Mouse (Mus musculus) olfactory bulb, adult 2 months (tissue): ENCODE results near the gene Smco4. TPM values are rescaled to one million over a fixed set of nuclear protein-coding genes. Genes with fewer than 3 reads are reported as not detected.

Experiments
- H3K27ac ChIP-seq: fragments of 200-500 bp; 2 replicates; pipeline ENCODE4 v1.5.1; 2012; ENCODE audit warnings: low read depth, low read length; ENCODE audit not compliant: insufficient read depth
- H3K4me1 ChIP-seq: fragments of 200-500 bp; 2 replicates; pipeline ENCODE4 v1.6.1; 2012; ENCODE audit warnings: low read length; ENCODE audit not compliant: control insufficient read depth, insufficient read depth
- H3K4me3 ChIP-seq: fragments of 200-500 bp; 2 replicates; pipeline ENCODE4 v1.5.1; 2012; ENCODE audit warnings: mild to moderate bottlenecking, low read depth, low read length, moderate library complexity; ENCODE audit not compliant: insufficient read depth
- CTCF ChIP-seq: fragments of 200-500 bp; IDR thresholded peaks from 2 replicates; pipeline ENCODE4 v1.5.1; 2012; ENCODE audit warnings: low read depth, mild to moderate bottlenecking, low read length, moderate library complexity; ENCODE audit not compliant: insufficient read depth
- POLR2A ChIP-seq: fragments of 200-500 bp; IDR thresholded peaks from 2 replicates; pipeline ENCODE4 v1.6.1; 2012; ENCODE audit warnings: mild to moderate bottlenecking, low read depth, low read length, moderate library complexity; ENCODE audit not compliant: insufficient read depth
- WGBS: fragments of 180-500 bp; shearing (Covaris S2); methylation state at CpG from one replicate; pipeline ENCODE4 v1.1.7; 2018; 5-methylcytosine and 5-hydroxymethylcytosine counted together
- polyA plus RNA-seq: library from polyadenylated mRNA; stranded (reverse); fragments of >200 nt; gene quantifications from 2 replicates; pipeline ENCODE4 v1.2.4, GENCODE M21; 2012; ENCODE audit warnings: low replicate concordance; ENCODE audit not compliant: missing spikeins, insufficient read depth, insufficient read length

The Smco4 gene
- polyA plus RNA-seq, 1 experiment: not detected

DNA sequence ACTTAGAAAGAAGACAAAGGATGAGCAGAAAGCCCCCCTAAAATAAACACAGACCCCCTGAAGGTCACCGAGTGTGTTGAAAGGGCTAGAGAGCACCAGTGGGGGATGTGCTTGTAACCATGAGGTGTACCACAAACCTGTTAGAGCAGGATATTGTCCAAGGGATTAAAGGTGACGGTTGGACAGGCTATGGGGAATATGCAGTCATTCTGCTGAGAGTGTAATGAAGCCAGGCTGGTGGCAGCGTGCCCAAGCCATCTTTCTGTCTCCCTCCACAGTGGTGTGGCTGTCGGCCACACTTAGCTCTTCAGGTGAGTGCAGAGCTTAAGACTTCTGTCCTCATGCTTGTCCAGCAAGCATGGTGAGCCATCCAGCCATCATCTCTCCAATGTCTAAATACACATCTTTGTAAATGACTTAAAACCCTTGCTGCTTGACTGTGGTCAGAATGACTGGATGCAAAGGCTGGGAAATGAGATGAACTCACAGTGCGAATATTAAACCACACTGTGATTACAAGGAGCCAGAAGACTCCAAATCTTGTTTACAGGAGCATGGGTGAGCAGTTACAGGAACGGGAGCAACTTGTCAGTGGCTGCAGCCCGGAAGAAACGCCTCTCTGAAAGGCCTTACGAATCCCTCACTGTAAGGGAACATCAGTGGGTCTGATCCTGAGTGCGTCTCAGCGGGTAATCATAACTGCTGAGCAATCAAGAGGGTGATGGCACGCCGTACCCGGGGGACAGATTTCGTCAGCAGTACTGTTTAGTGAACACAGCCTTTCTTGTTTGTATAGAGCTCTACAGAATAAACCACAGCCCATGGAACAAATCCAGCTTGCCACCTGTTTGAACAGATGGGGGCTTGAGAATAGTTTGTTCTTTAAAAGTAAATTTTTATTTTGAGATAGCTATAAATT, 59.0 kb downstream of the Smco4 start:
- Histone ChIP-seq H3K4me1 (no peaks in the 10 kb centered on the region), H3K27ac (no peak overlapping the region), H3K4me3 (no peak overlapping the region)
- TF ChIP-seq CTCF (no peak), POLR2A (no peak)
- WGBS: 69% methylated on average over 15 of the region's 15 CpGs

DNA sequence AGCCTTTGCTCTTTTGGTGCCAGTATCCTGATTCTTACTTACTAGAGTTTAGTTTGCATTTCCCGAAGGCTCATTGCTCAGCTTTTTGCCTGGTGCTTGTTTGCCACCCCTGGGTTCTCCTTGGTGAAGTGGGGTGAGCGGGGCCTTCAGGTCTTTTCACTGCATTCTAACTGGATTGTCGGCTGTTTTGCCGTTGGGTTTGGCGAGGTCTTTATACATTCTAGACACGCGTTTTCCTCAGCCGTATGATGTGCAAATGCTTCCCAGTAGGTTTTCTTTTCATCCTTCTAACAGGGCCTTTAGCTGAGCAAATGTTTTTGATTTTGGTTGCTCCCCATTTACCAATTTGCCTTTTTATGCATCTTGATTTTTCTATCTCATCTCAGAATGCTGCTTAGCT, 60.1 kb downstream of the Smco4 start:
- Histone ChIP-seq H3K27ac (no peak overlapping the region), H3K4me1 (peaks cover 2% of the 10 kb centered on the region; the same call in 1 of the 2 replicates), H3K4me3 (no peak overlapping the region)
- TF ChIP-seq POLR2A: no peak
- TF ChIP-seq CTCF: no peak
- 68% methylated on average over 8 of the region's 8 CpGs for whole genome bisulfite sequencing

DNA sequence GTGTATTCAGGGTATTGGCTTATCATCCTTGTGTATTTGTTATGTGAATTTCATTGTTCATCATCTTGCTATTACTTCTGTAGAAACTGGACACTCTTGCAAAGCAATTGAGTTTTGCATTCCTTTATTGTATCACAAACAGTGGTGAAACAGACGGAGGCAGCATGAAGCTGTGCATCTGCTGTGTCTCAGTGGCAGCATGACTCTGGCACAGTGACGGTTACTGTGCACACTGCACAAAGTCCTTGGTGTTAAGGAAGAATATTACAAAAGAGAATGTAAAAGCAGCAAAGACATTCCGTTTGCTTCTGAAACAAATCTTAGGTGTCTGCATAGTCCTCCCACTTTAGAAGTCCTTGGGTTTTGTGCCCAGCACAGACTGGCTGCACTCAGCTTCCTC, 67.2 kb downstream of the Smco4 start:
- no peak overlapping the region for H3K27ac ChIP-seq
- 62% methylated on average over 3 of the region's 3 CpGs for WGBS

DNA sequence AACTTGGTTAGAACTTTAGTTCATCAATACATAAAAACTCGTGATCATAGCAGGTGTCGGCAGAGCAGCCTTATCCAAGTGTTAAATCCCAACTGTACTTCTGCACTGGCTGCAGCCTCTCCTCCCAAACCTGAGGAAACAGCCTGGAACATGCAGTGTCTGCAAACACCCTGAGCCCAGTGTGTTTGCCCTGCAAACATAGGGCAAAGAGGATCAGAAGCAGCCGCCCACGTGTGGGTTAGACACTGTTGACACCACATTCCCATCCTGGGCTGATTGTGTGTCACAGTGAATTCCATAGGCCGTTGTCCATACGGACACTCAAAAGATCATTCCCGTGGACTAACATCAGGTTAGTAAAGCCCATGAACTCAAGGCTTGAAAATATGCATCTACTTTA, 69.1 kb downstream of the Smco4 start:
- Histone ChIP-seq H3K4me1 (peaks cover 2% of the 10 kb centered on the region; the same call in 1 of the 2 replicates), H3K4me3 (no peak overlapping the region), H3K27ac (no peak overlapping the region)
- no peak for TF ChIP-seq CTCF
- TF ChIP-seq POLR2A: no peak
- WGBS: 96% methylated on average over 7 of the region's 7 CpGs

More for the DNA sequence above, 67.2 kb downstream of the Smco4 start:
- no peak for TF ChIP-seq CTCF
- no peak for TF ChIP-seq POLR2A
- Histone ChIP-seq H3K4me3 (no peak overlapping the region), H3K4me1 (peaks cover 2% of the 10 kb centered on the region; the same call in 1 of the 2 replicates)

DNA sequence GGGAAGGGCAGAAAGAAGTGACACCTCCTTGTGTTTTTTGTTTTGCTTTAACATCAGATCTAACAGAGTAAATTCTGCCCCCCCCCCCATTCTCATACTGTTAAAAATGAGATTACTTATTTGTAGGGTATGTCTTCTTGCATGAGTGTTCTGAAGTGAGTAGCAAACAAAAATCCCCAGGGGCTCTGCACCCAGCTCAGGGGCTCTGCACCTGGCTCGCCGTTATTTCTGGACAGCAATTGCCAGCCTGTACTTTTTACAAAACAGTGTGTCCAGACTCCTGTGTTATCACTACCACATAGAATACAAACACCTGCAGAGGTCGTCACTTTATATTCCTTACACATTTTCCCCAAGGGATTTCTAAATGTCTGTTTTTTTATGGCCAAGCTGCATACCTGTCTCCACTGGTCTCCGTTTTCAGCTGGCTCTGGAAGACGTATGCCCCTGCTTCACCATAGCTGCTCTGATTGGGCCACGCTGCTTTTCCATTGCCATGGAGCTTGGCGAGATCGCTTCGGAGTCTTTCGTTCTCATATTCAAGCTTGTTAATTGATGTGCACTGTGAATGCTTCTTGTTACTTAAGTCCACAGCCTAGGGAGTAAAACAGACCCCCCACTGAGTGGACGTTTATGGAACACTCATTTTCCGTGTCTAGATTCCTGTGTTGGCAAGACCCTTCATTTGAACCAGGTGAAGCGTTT, 81.7 kb downstream of the Smco4 start:
- Histone ChIP-seq H3K27ac (no peak overlapping the region), H3K4me1 (no peaks in the 10 kb centered on the region), H3K4me3 (no peak overlapping the region)
- no peak for TF ChIP-seq CTCF
- TF ChIP-seq POLR2A: no peak
- WGBS: 38% methylated on average over 13 of the region's 13 CpGs

DNA sequence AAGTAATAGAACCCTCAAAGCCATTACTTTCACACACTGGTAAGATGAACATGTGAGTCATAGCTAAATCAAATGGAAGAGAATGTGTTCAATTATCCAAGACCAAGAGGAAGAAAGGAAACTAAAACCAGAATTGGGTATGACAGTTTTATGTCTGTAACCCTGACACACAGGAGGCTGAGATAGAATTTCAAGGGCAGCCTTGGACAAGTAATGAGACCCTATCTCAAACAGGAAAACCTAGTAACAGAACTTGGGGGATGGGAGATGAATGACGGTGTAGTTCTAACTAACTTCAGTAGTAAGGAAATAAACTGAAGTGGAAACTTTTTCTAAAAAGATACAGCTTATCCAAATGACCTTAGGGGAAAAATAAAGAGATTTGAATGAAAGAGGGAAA, 85.2 kb downstream of the Smco4 start:
- WGBS: 66% methylated on average over 1 of the region's 1 CpGs
- H3K27ac ChIP-seq: no peak overlapping the region

DNA sequence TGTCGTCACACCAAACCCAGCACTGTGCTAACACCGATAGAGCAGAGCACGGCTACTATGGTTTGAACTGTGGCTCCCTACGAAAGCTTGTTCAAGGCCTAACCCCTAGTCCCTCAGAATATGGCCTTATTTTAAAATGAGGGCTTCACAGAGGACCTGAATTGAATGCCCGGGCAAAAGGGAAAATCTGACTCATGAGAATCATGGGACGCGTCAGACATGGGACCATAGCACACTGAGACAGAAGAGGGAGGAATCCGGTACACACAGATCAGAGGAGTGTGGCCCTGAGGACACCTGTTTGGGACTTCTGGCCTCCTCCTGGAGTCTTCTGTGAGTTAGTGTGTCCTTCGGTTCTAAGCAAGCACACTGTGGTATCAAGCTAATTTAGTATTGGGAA, 85.7 kb downstream of the Smco4 start:
- Histone ChIP-seq H3K27ac (no peak overlapping the region), H3K4me1 (no peaks in the 10 kb centered on the region), H3K4me3 (no peak overlapping the region)
- TF ChIP-seq CTCF (no peak), POLR2A (no peak)
- 96% methylated on average over 9 of the region's 9 CpGs for WGBS

More for the DNA sequence above, 85.2 kb downstream of the Smco4 start:
- Histone ChIP-seq H3K4me1 (no peaks in the 10 kb centered on the region), H3K4me3 (no peak overlapping the region)
- TF ChIP-seq POLR2A (no peak), CTCF (no peak)

DNA sequence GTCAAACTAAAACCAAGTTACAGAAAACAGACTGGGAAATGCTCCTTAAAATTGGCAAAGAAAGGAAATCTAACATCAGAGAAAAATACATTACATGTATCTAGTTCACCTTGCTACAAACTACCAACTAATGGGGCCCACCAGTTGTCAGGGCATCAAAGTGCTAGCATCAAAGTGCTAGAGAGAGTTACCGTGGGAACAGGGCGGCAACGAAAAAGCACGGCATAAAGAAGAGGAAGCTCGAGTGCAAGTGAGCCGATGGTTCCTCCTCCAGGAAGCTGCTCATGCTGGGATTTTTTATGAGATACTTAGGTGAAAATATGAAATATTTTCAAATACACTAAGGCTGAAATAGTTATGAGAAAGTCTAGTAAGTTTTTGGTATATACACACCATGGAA, 86.9 kb downstream of the Smco4 start:
- Histone ChIP-seq H3K4me1 (no peaks in the 10 kb centered on the region), H3K27ac (no peak overlapping the region), H3K4me3 (no peak overlapping the region)
- no peak for TF ChIP-seq POLR2A
- TF ChIP-seq CTCF: no peak
- 64% methylated on average over 6 of the region's 6 CpGs for WGBS

DNA sequence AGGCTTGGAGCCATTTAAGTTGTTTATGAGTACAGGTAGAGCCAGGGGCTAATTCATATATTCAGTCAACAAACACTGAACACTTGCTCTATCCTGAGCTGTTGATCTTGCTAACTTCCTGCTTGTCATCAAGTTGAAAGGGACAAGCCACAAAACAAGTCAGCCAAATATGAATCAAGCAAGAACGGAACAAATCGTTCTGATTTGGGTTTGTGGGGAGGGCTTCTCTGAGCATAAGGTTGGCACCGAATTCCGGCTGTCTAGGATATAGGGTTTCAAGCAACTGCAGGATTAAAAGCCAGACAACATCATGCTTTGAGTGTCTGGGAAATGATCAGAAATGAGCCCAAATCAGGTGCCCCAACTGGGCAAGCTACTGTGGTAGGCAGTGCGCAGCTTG, 88.8 kb downstream of the Smco4 start:
- Histone ChIP-seq H3K4me1 (no peaks in the 10 kb centered on the region), H3K27ac (no peak overlapping the region), H3K4me3 (no peak overlapping the region)
- WGBS: 93% methylated on average over 5 of the region's 5 CpGs
- no peak for TF ChIP-seq POLR2A
- TF ChIP-seq CTCF: no peak

DNA sequence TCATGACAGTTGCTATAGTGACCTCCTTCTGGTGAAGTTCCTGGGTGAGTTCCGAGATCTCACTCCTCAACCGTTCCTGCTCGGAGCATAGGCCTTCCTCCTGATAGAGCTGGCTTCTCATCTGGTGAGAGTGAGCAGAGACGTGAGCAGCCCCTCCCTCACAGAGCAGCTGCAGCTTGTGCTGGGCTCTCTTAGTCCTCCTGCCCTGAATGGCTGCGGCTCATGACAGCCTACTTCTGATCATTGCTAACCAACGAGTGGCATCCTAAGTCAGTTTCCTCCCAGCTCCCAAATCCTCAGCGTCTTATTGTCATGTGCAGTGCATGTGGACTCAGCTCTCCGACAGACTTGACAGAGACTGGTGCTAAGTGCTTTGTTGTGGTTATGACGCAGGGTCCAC, 91.0 kb downstream of the Smco4 start:
- no peak overlapping the region for H3K4me3 ChIP-seq
- 89% methylated on average over 9 of the region's 9 CpGs for WGBS

More for the DNA sequence above, 91.0 kb downstream of the Smco4 start:
- peaks cover 2% of the 10 kb centered on the region; the same call in 1 of the 2 replicates for H3K4me1 ChIP-seq
- TF ChIP-seq POLR2A (no peak), CTCF (no peak)
- no peak overlapping the region for H3K27ac ChIP-seq
